Mouse (Mus musculus) neural tube, embryonic 15.5 days (tissue): ENCODE results near the gene Foxj1. TPM values are rescaled to one million over a fixed set of nuclear protein-coding genes. Genes with fewer than 3 reads are reported as not detected.

Experiments
- ATAC-seq: fragments of 200-750 bp; cut with Nextera tagmentation; 2 replicates; pipeline ENCODE4 v1.8.0; 2017; ENCODE audit warnings: mild to moderate bottlenecking, moderate TSS enrichment, moderate library complexity; ENCODE audit not compliant: low FRiP score
- H3K27ac ChIP-seq: fragments of 300-500 bp; sonication (generic); replicated peaks from 2 replicates; pipeline ENCODE4 v1.5.1; 2015; ENCODE audit warnings: mild to moderate bottlenecking, inconsistent platforms
- H3K27me3 ChIP-seq: fragments of 300-500 bp; sonication (generic); replicated peaks from 2 replicates; pipeline ENCODE4 v1.6.1; 2015; ENCODE audit warnings: inconsistent platforms
- H3K36me3 ChIP-seq: fragments of 300-500 bp; sonication (generic); 2 replicates; pipeline ENCODE4 v1.6.1; 2015; ENCODE audit warnings: inconsistent platforms
- H3K4me1 ChIP-seq: fragments of 300-500 bp; sonication (generic); 2 replicates; pipeline ENCODE4 v1.6.1; 2015; ENCODE audit warnings: inconsistent platforms
- H3K4me2 ChIP-seq: fragments of 300-500 bp; sonication (generic); 2 replicates; pipeline ENCODE4 v1.6.1; 2015; ENCODE audit warnings: inconsistent platforms, mild to moderate bottlenecking, moderate library complexity
- H3K4me3 ChIP-seq: fragments of 300-500 bp; sonication (generic); replicated peaks from 2 replicates; pipeline ENCODE4 v1.5.1; 2015; ENCODE audit warnings: mild to moderate bottlenecking, inconsistent platforms
- H3K9ac ChIP-seq: fragments of 300-500 bp; sonication (generic); replicated peaks from 2 replicates; pipeline ENCODE4 v1.6.1; 2015; ENCODE audit warnings: mild to moderate bottlenecking, inconsistent platforms
- H3K9me3 ChIP-seq: fragments of 300-500 bp; sonication (generic); replicated peaks from 2 replicates; pipeline ENCODE4 v1.6.1; 2016; ENCODE audit warnings: inconsistent platforms
- WGBS: fragments of 180-500 bp; shearing (Covaris S2); methylation state at CpG from one replicate; pipeline ENCODE4 v1.1.7; 2015; ENCODE audit warnings: mixed read lengths; 5-methylcytosine and 5-hydroxymethylcytosine counted together
- polyA plus RNA-seq: library from polyadenylated mRNA; unstranded; fragments of >200 nt; fragmentation: Nextera tagmentation; extraction: Ambion mirVana; gene quantifications from 2 replicates; pipeline ENCODE4 v1.2.1, GENCODE M21; 2015

The Foxj1 gene
- polyA plus RNA-seq, 1 experiment from 2014 or later = 12.1 TPM

- H3K9me3 ChIP-seq = no peaks in the 10 kb centered on the region
- no peak for ATAC-seq
- no peaks in the 10 kb centered on the region for H3K36me3 ChIP-seq
- no peak overlapping the region for H3K4me2 ChIP-seq
- peaks cover 6% of the 10 kb centered on the region; the same call in 1 of the 2 replicates for H3K4me1 ChIP-seq
- H3K27me3 ChIP-seq = no peaks in the 10 kb centered on the region
- no peak overlapping the region for H3K4me3 ChIP-seq
- no peak overlapping the region for H3K9ac ChIP-seq
- 60% methylated on average over 8 of the region's 8 CpGs for WGBS
- no peak overlapping the region for H3K27ac ChIP-seq
These were observed 22.8 kb downstream of the Foxj1 start for GRCm38 (mm10) chr11:116312359-116312758.

DNA sequence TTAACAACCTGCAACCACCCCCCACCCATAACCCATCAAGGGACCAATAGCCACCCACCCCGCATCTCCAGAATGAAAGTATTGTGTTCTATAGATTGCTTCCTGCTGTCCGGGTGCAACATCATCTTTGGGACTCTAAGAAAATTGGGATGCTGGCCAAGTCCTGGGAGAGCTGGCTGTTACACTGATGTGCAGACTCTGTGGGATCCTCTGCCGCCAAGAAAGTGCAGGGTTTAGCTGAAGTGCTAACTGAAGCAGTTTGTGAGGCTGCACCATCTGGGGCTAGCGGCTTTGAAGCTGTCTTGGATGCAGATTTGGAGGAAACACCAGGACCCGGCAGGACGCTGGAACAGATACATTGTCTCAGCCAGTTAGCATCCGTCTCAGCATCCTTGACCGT is 24.0 kb downstream of the Foxj1 start:
- no peak overlapping the region; the same call in 1 of the 2 replicates for H3K27ac ChIP-seq
- H3K9ac ChIP-seq = no peak overlapping the region
- no peaks in the 10 kb centered on the region for H3K27me3 ChIP-seq
- H3K4me1 ChIP-seq = peaks cover 10% of the 10 kb centered on the region
- 34% methylated on average over 8 of the region's 8 CpGs for WGBS
- no peak overlapping the region for H3K4me2 ChIP-seq
- H3K4me3 ChIP-seq = no peak overlapping the region
- H3K36me3 ChIP-seq = no peaks in the 10 kb centered on the region
- no peaks in the 10 kb centered on the region for H3K9me3 ChIP-seq
- ATAC-seq = no peak

- Histone ChIP-seq H3K4me3 (no peak overlapping the region), H3K27ac (no peak overlapping the region), H3K27me3 (no peaks in the 10 kb centered on the region), H3K4me1 (peaks cover 22% of the 10 kb centered on the region), H3K36me3 (peaks cover 6% of the 10 kb centered on the region), H3K4me2 (no peak overlapping the region), H3K9ac (no peak overlapping the region), H3K9me3 (no peaks in the 10 kb centered on the region)
- no peak for ATAC-seq
- WGBS = 81% methylated on average over 3 of the region's 3 CpGs
These were observed 25.6 kb downstream of the Foxj1 start for GRCm38 (mm10) chr11:116309601-116310000.

DNA sequence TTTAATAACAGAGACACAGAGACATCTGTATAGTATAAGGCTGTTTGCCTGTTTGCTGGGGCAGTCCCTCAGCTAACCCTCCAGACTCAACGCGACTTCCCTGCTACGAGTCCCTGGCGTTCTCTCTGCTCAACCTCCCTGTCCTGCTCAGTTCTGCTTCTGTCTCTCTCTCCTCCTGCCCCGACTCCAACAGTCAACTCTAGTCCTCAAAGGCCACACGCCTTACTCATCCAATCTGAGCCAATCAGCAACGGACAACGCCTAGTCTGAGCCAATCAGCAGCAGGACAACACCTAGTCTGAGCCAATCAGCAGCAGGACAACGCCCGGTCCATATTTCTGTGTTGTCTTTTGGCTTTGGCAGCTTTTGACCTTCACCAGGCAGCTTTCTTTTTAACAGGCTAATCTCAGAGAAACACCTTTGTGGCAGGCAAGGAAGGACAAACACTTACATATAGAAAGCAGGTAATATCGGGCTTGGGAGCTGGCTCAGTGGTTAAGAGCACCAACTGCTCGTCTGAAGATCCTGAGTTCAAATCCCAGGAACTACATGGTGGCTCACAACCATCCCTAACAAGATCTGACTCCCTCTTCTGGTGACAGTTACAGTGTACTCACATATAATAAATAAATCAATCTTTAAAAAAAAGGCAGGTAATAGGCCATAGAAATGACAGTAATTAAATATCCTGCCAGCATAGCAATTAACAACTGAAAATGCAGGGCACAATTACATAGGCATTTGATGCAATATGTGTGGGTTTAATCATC is 27.3 kb downstream of the Foxj1 start:
- Histone ChIP-seq H3K4me2 (no peak overlapping the region), H3K9ac (no peak overlapping the region), H3K9me3 (no peaks in the 10 kb centered on the region), H3K4me1 (peaks cover 22% of the 10 kb centered on the region), H3K27me3 (no peaks in the 10 kb centered on the region), H3K27ac (no peak overlapping the region), H3K4me3 (no peak overlapping the region), H3K36me3 (peaks cover 23% of the 10 kb centered on the region)
- ATAC-seq = no peak
- WGBS = 93% methylated on average over 12 of the region's 12 CpGs

- H3K4me2 ChIP-seq = peak within 1 kb of the TSS; percentile 71
- WGBS = 86% methylated on average over 10 of the region's 10 CpGs
- peak within 1 kb of the TSS; percentile 70 for H3K27ac ChIP-seq
- H3K27me3 ChIP-seq = no peaks in the 10 kb centered on the region
- peak within 1 kb of the TSS; percentile 79 for H3K9ac ChIP-seq
- H3K36me3 ChIP-seq = peaks cover 31% of the 10 kb centered on the region
- H3K4me1 ChIP-seq = peaks cover 22% of the 10 kb centered on the region
- H3K9me3 ChIP-seq = no peaks in the 10 kb centered on the region
- 0 out of 2 replicates have a peak, but pooled peaks have one; percentile 22 for ATAC-seq
- peak within 1 kb of the TSS; percentile 73 for H3K4me3 ChIP-seq
These were observed 28.0 kb downstream of the Foxj1 start, which contains the start of gene Exoc7 for GRCm38 (mm10) chr11:116307019-116307725. Gene Exoc7 (minus strand): TSS chr11:116307233.

GRCm38 (mm10) chr11:116306126-116306982 is 28.8 kb downstream of the Foxj1 start:
- peak overlapping the region; percentile 73 for H3K4me3 ChIP-seq
- H3K9ac ChIP-seq = peak overlapping the region; percentile 79
- peaks cover 39% of the 10 kb centered on the region for H3K36me3 ChIP-seq
- 2% methylated on average over 53 of the region's 53 CpGs for WGBS
- peak overlapping the region; percentile 70 for H3K27ac ChIP-seq
- H3K4me1 ChIP-seq = peaks cover 21% of the 10 kb centered on the region
- peak overlapping the region; percentile 71 for H3K4me2 ChIP-seq
- no peaks in the 10 kb centered on the region for H3K27me3 ChIP-seq
- ATAC-seq = peak; percentile 94
- H3K9me3 ChIP-seq = no peaks in the 10 kb centered on the region

GRCm38 (mm10) chr11:116305423-116305822 is 29.8 kb downstream of the Foxj1 start:
- 100% methylated on average over 2 of the region's 2 CpGs for WGBS
- Histone ChIP-seq H3K36me3 (peaks cover 48% of the 10 kb centered on the region), H3K27me3 (no peaks in the 10 kb centered on the region), H3K4me3 (peak overlapping the region; percentile 73), H3K9ac (peak overlapping the region; percentile 79), H3K4me1 (peaks cover 16% of the 10 kb centered on the region), H3K27ac (no peak overlapping the region), H3K9me3 (no peaks in the 10 kb centered on the region), H3K4me2 (peak overlapping the region; percentile 71)
- no peak for ATAC-seq

- no peak overlapping the region for H3K4me3 ChIP-seq
- H3K36me3 ChIP-seq = peaks cover 94% of the 10 kb centered on the region
- H3K9me3 ChIP-seq = no peaks in the 10 kb centered on the region
- no peaks in the 10 kb centered on the region for H3K27me3 ChIP-seq
- 94% methylated on average over 6 of the region's 6 CpGs for WGBS
- H3K4me1 ChIP-seq = no peaks in the 10 kb centered on the region
- H3K9ac ChIP-seq = no peak overlapping the region
- no peak overlapping the region for H3K27ac ChIP-seq
- ATAC-seq = no peak
- no peak overlapping the region for H3K4me2 ChIP-seq
These were observed 36.6 kb downstream of the Foxj1 start for GRCm38 (mm10) chr11:116298621-116299020.

- Histone ChIP-seq H3K36me3 (peaks cover 92% of the 10 kb centered on the region), H3K9ac (no peak overlapping the region), H3K9me3 (no peaks in the 10 kb centered on the region), H3K4me1 (no peaks in the 10 kb centered on the region), H3K27me3 (no peaks in the 10 kb centered on the region), H3K27ac (no peak overlapping the region), H3K4me3 (no peak overlapping the region), H3K4me2 (no peak overlapping the region)
- ATAC-seq = no peak
- WGBS = 95% methylated on average over 11 of the region's 11 CpGs
These were observed 37.0 kb downstream of the Foxj1 start for GRCm38 (mm10) chr11:116298221-116298620.

DNA sequence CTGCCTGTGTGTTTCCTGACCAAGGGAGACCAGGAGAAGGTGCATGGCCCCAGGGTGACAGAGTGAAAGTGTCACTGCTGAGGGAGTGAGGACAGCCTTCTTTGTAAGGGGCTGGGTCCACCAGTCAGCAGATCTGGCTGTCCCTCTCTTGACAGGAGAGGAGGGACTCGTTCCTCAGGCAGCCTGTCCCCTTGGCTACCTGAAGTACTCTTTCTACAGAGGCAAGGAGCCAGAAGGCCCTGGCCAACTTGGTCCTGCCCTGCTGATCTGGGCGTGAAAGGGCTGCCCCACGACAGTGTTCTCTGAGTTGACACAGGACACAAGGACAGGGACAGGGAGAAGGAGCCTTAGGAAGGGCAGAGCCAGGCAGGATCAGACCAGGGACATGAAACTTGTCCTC is 38.2 kb downstream of the Foxj1 start:
- 86% methylated on average over 3 of the region's 3 CpGs for WGBS
- no peak for ATAC-seq

GRCm38 (mm10) chr11:116296191-116296734 is 38.9 kb downstream of the Foxj1 start:
- no peak for ATAC-seq
- Histone ChIP-seq H3K4me1 (no peaks in the 10 kb centered on the region), H3K9me3 (no peaks in the 10 kb centered on the region), H3K27ac (no peak overlapping the region), H3K4me3 (no peak overlapping the region), H3K27me3 (no peaks in the 10 kb centered on the region), H3K4me2 (no peak overlapping the region), H3K9ac (no peak overlapping the region), H3K36me3 (peaks cover 90% of the 10 kb centered on the region)
- WGBS = 88% methylated on average over 8 of the region's 8 CpGs

More for the DNA sequence above, 38.2 kb downstream of the Foxj1 start:
- Histone ChIP-seq H3K36me3 (peaks cover 90% of the 10 kb centered on the region), H3K27ac (no peak overlapping the region), H3K9me3 (no peaks in the 10 kb centered on the region), H3K4me1 (no peaks in the 10 kb centered on the region), H3K9ac (no peak overlapping the region), H3K27me3 (no peaks in the 10 kb centered on the region), H3K4me3 (no peak overlapping the region), H3K4me2 (no peak overlapping the region)
